Mouse (Mus musculus) heart, embryonic 10.5 days (tissue): ENCODE measurements at regions not wholly inside any gene's neighbourhood (a gene's known extent, or its start where the extent isn't known, plus 50 kb on each side); places are given as distances from the start of the nearest gene placed in this dataset.

Source experiments
- DNase-seq: peaks from one replicate; pipeline ENCODE4 v3.0.0-alpha.2; 2017; ENCODE audit warnings: low spot score
- H3K27ac ChIP-seq: fragments of 300-500 bp; sonication (generic); 2 replicates; pipeline ENCODE4 v1.5.1; 2016; ENCODE audit warnings: mild to moderate bottlenecking
- H3K27me3 ChIP-seq: fragments of 300-500 bp; sonication (generic); 2 replicates; pipeline ENCODE4 v1.6.1; 2016; ENCODE audit warnings: mild to moderate bottlenecking; ENCODE audit not compliant: poor library complexity, insufficient read depth, severe bottlenecking
- H3K36me3 ChIP-seq: fragments of 300-500 bp; sonication (generic); 2 replicates; pipeline ENCODE4 v1.6.1; 2016; ENCODE audit warnings: mild to moderate bottlenecking, moderate library complexity
- H3K4me1 ChIP-seq: fragments of 300-500 bp; sonication (generic); 2 replicates; pipeline ENCODE4 v1.6.1; 2016; ENCODE audit warnings: mild to moderate bottlenecking
- H3K4me3 ChIP-seq: fragments of 300-500 bp; sonication (generic); 2 replicates; pipeline ENCODE4 v1.5.1; 2016; ENCODE audit warnings: mild to moderate bottlenecking, moderate library complexity
- H3K9me3 ChIP-seq: fragments of 300-500 bp; sonication (generic); 2 replicates; pipeline ENCODE4 v1.6.1; 2016; ENCODE audit warnings: mild to moderate bottlenecking, moderate library complexity
- WGBS: fragments of 180-500 bp; shearing (Covaris S2); methylation state at CpG from one replicate; pipeline ENCODE4 v1.1.7; 2016; 5-methylcytosine and 5-hydroxymethylcytosine counted together

DNA sequence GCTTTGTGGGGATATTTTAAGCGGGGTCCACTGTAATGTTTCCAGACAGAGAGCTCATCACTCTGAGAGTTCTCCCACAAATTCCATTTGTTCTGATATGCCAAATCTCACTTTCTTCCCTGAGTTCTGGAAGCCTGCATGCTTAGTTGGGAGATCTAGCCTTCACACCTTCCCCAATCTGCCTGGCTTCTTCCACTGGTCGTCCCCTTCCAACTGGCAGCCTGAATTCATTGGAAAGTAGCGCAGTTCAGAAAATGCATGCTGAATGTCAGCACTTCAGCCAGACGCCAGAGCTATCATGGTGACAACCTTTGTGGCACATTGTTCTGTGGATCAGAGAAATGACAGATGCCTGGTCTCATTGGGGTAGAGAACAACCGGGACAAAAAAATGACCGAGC lies 667.2 kb downstream of the Pdcd6ip start:
- Histone ChIP-seq H3K4me3 (no peak overlapping the region), H3K27me3 (no peaks in the 10 kb centered on the region), H3K27ac (no peak overlapping the region), H3K36me3 (no peaks in the 10 kb centered on the region), H3K4me1 (peaks cover 4% of the 10 kb centered on the region; the same call in 1 of the 2 replicates), H3K9me3 (no peaks in the 10 kb centered on the region)
- WGBS: 73% methylated on average over 6 of the region's 6 CpGs
- DNase-seq: no peak

DNA sequence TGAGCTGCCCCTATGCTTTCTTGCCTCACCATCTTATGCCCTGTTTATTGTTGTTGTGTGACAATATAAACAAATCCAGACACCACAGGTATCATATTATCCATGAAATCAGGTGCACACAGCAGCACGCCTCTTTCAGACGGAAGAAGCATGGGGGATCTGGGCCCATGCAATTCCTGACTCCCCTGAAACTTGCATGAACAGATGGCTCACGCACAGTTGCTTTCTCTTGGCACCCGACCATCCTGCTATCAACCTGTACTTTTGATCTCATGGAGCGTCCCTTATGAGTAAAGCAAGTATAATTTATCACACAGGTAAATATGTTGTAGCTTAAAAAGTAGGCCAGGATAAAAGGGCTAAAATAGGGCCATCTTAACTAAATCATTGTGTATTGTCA lies 674.1 kb downstream of the Pdcd6ip start:
- no peaks in the 10 kb centered on the region for H3K4me1 ChIP-seq
- 74% methylated on average over 5 of the region's 5 CpGs for WGBS
- H3K4me3 ChIP-seq: no peak overlapping the region
- DNase-seq: no peak
- no peaks in the 10 kb centered on the region for H3K36me3 ChIP-seq
- no peaks in the 10 kb centered on the region for H3K9me3 ChIP-seq
- no peaks in the 10 kb centered on the region for H3K27me3 ChIP-seq
- no peak overlapping the region for H3K27ac ChIP-seq

DNA sequence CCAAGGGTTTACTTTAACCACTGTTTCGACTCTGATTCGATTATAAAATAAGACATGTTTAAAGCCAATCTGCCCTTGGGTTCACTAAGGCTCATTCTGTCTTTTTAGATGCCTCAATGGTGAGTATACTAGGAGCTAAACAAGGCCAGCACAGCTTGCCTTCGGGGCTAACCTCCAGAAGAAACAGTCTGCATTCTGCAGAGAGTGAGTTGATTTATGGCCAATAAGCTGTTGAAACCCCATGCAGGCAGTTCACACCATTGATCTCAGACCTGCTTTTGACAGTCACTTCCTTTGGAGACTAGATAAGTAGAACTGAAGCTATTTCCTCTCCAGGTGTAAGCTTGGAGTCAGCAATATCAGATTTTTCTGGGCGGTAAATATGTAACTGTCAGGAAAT lies 679.0 kb downstream of the Pdcd6ip start:
- Histone ChIP-seq H3K36me3 (no peaks in the 10 kb centered on the region), H3K4me3 (no peak overlapping the region), H3K4me1 (no peaks in the 10 kb centered on the region), H3K27ac (no peak overlapping the region), H3K9me3 (no peaks in the 10 kb centered on the region), H3K27me3 (no peaks in the 10 kb centered on the region)
- WGBS: 75% methylated on average over 4 of the region's 4 CpGs
- no peak for DNase-seq

DNA sequence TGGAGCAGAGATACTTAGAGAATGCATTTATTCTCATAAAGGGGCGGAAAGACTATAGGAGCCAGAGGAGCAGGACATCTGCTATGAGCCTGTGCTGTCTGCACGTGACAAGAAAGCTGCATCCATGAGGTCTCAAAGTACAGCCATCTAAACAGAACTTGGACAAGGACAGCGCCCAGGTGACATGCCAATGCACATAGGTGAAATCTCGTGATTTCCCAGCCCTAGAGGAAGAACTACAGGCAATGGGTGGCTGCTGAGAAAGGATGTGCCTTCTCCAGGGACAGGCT lies 681.2 kb downstream of the Pdcd6ip start:
- 74% methylated on average over 4 of the region's 4 CpGs for WGBS
- H3K27ac ChIP-seq: no peak overlapping the region
- H3K36me3 ChIP-seq: no peaks in the 10 kb centered on the region
- H3K4me3 ChIP-seq: no peak overlapping the region
- DNase-seq: no peak
- H3K27me3 ChIP-seq: no peaks in the 10 kb centered on the region
- H3K4me1 ChIP-seq: no peaks in the 10 kb centered on the region
- no peaks in the 10 kb centered on the region for H3K9me3 ChIP-seq

DNA sequence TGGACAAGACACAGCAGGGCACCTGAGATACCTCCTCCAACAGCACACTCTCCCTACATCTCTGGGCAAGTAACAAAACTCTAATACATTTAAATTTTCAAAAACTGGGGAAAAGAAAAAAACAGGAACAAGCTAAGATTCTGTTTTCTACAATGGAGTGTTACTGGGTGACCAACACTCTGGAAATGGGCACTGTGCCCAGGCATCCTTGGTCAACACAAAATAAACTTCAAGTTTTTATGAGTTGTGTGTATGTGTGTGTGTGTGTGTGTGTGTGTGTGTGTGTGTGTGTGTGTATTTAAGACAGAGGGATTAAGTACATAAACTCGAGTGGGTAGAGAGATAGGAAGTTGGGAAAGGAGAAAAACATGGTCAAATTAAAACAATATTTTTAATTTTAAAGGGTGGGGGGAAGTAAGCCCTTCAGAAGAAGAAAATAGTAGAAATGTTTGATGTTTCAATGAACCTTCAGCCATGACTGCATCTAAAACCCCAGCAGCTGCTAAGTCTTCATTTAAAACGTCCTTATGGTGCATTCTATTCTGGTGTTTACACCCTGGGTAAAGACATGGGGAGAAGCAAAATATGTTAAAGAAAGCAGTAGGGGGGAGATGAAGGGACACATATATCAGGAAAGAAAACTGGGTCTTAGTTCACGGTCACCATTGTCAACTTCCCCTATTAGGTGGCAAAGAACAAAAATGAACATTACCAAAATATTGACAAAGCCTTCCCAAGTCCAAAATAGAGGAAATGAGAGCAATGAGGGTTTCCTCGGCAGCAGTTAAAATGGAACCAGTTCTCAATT lies 681.8 kb downstream of the Pdcd6ip start:
- Histone ChIP-seq H3K9me3 (no peaks in the 10 kb centered on the region), H3K27ac (no peak overlapping the region), H3K4me3 (no peak overlapping the region), H3K4me1 (no peaks in the 10 kb centered on the region), H3K27me3 (no peaks in the 10 kb centered on the region), H3K36me3 (no peaks in the 10 kb centered on the region)
- WGBS: 61% methylated on average over 4 of the region's 4 CpGs
- no peak for DNase-seq

DNA sequence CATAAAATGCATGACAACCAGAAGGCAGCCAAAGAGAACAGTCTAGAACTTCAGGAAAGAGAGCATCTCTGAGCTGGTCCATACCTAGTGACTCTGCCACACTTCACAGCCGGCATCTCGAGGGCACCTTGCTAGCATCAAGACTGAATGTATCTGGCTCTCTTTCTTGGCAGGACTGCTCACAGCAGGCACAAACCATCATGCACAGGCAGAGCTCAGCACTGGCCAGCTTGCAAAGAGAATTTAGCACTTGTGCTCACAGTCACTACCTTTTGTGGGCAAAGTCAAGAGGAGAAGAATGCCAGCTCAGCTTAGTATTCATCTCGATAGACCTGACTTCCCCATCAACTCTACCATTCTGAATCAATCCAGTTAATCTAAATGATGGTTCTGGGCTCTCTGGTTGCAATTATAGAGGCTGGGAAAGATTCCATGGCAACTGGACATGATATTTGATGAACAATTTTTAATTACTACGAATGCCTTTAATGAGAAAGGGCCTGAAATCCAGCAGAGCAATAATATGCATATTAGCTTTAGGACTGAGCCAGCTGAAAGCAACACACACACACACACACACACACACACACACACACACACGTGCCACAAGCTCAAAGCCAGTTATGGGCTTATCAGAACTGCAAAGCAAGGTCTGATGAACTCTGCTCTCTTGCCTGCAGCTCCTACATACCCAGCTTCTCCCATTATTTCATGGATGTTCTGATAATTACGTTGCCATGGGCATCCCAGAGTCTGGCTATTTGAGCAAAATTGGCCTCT lies 686.0 kb downstream of the Pdcd6ip start:
- Histone ChIP-seq H3K27me3 (no peaks in the 10 kb centered on the region), H3K36me3 (no peaks in the 10 kb centered on the region), H3K4me3 (no peak overlapping the region), H3K9me3 (no peaks in the 10 kb centered on the region), H3K27ac (no peak overlapping the region), H3K4me1 (no peaks in the 10 kb centered on the region)
- WGBS: 74% methylated on average over 6 of the region's 6 CpGs
- DNase-seq: no peak

DNA sequence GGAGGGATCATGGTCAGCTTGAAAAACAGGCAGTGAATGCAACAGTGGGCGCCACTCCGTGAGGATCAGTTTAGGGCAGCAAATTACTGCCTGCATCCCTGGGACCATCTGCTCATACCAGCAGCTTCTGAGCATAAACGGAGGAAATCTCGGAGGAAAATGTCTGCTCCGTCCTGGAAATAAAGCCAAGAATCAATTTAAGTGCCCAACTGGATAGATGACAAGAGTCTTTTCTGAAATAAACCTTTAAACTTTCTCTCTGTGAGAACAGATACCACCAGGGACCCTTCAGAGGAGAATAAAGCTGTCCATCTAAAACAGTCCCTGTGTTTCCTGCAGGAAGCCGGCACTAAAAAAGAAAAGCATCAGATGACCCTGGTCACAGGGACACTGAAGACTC lies 688.5 kb downstream of the Pdcd6ip start:
- no peaks in the 10 kb centered on the region for H3K36me3 ChIP-seq
- H3K4me1 ChIP-seq: no peaks in the 10 kb centered on the region
- no peak overlapping the region for H3K27ac ChIP-seq
- no peaks in the 10 kb centered on the region for H3K9me3 ChIP-seq
- no peaks in the 10 kb centered on the region for H3K27me3 ChIP-seq
- no peak for DNase-seq
- WGBS: 81% methylated on average over 6 of the region's 6 CpGs
- H3K4me3 ChIP-seq: no peak overlapping the region

DNA sequence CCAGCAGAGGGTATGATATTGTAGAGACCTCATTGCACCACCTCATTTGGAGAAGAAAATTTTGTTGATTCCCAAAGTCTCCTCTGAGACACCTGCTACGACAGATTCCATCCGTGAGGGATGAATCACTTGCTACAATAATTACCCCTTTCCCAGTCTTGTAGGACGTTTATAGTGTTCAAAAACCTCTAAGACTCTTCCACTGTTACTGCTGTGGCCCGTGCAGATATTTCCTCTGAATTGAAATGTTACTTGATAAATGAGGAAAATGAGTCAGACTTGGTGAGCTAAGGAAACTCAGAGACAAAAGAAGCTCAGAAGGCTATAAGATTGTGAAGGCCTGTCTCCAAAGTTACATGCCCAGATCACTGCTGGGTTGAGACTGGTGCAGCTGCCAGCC lies 700.0 kb downstream of the Pdcd6ip start:
- H3K27ac ChIP-seq: no peak overlapping the region
- 73% methylated on average over 4 of the region's 4 CpGs for WGBS
- H3K4me3 ChIP-seq: no peak overlapping the region
- H3K4me1 ChIP-seq: no peaks in the 10 kb centered on the region
- no peaks in the 10 kb centered on the region for H3K27me3 ChIP-seq
- H3K9me3 ChIP-seq: no peaks in the 10 kb centered on the region
- no peaks in the 10 kb centered on the region for H3K36me3 ChIP-seq
- DNase-seq: no peak

DNA sequence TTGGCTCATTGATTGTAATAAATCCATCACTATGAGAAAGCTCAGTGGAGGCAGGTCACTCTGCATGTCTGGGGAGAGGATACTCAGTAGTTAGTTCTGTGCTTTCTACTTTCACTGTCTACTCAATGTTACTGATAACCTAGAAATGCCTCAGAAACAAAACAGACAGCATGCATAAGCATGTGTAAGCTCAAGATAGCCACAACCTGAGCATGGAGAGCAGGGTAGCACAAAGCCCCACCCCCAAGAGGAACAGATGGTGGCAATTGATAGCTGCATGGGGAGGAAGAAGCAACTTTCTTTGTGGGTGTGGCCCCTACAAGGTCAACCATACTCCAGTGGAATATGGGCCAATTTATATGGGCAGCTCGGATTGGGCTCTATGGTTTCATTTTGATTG lies 711.9 kb downstream of the Pdcd6ip start:
- Histone ChIP-seq H3K27me3 (no peaks in the 10 kb centered on the region), H3K4me3 (no peak overlapping the region), H3K36me3 (no peaks in the 10 kb centered on the region), H3K27ac (no peak overlapping the region), H3K9me3 (no peaks in the 10 kb centered on the region), H3K4me1 (no peaks in the 10 kb centered on the region)
- WGBS: 64% methylated on average over 1 of the region's 1 CpGs
- DNase-seq: peak; percentile 89

DNA sequence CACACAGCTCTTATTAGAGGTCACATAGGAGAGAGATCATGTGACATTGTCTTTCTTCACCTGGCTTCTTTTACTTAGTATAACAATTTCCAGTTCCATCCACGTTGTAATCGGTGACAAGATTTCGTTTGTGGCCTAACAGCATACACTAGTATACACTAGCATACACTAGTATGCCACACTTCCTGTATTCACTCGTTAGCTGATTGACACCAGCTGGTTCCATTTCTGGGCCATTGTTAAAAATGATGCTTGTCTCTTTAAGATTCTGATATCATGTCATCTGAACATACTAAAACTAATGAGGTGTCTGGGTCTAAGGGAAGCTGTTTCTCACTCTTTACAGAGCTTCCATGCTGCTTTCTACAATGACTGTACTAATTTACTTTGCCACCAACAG lies 713.3 kb downstream of the Pdcd6ip start:
- no peaks in the 10 kb centered on the region for H3K4me1 ChIP-seq
- H3K4me3 ChIP-seq: no peak overlapping the region
- 79% methylated on average over 4 of the region's 4 CpGs for WGBS
- H3K27ac ChIP-seq: no peak overlapping the region
- H3K27me3 ChIP-seq: no peaks in the 10 kb centered on the region
- H3K9me3 ChIP-seq: no peaks in the 10 kb centered on the region
- no peaks in the 10 kb centered on the region for H3K36me3 ChIP-seq
- DNase-seq: no peak

DNA sequence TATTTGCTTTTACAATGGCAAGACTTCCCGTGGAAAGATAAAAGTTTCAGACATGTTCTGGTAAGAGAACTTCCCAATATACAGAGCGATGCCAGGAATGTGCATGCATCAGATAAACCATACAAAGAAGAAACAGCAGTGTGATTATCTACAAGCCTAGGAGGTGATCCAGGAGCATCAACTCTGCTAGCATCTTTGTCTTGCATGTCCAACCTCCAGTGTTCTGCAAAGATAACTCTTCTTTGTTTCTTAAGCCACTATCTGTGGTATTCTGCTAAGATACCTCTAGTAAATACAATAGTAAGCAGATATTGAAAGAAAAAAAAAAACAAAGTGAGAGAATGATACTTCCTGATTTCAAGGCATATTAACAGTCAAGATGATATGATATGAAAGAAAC lies 714.4 kb downstream of the Pdcd6ip start:
- H3K27me3 ChIP-seq: no peaks in the 10 kb centered on the region
- DNase-seq: no peak
- no peaks in the 10 kb centered on the region for H3K9me3 ChIP-seq
- H3K4me1 ChIP-seq: no peaks in the 10 kb centered on the region
- no peaks in the 10 kb centered on the region for H3K36me3 ChIP-seq
- no peak overlapping the region for H3K4me3 ChIP-seq
- 60% methylated on average over 2 of the region's 2 CpGs for WGBS
- H3K27ac ChIP-seq: no peak overlapping the region

DNA sequence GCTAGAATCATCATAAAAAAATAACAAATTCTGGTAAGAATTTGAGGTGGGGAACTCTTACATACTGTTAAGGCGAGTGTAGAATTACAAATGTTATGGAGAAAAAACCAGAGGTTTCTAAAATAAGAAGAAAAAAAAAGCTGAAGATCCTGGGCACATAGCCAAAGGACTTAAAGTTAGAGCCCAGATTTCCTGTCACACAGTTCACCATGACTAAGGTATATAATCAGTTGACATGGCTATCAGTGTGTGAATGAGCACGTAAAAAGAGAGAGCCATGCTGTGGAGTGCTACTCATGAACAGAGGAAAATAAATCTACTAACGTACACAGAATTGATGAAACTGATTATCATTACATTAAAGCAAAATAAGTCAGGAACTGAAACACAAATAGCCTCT lies 715.1 kb downstream of the Pdcd6ip start:
- no peak overlapping the region for H3K27ac ChIP-seq
- no peaks in the 10 kb centered on the region for H3K4me1 ChIP-seq
- no peaks in the 10 kb centered on the region for H3K36me3 ChIP-seq
- H3K4me3 ChIP-seq: no peak overlapping the region
- H3K27me3 ChIP-seq: no peaks in the 10 kb centered on the region
- WGBS: 50% methylated on average over 3 of the region's 3 CpGs
- no peak for DNase-seq
- H3K9me3 ChIP-seq: no peaks in the 10 kb centered on the region

DNA sequence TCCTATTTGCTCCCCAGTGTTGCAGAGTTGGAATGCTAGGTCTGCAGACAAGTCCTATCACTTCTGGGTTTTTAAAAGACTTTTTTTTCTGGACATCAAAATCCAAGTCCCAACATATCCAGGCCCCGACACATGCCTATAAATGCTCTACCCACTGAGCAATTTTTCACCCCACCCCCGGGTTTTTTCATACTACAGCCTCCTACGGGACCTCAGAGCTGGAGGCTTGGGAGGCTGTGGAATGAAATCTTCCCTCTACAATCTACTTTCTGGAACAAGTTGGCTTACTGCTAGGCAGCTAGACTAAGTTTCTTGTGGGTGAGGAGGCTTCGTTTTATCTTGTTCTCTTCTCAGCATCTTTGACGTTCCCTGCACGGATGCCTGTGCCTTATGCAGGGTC lies 724.7 kb downstream of the Pdcd6ip start:
- H3K4me1 ChIP-seq: no peaks in the 10 kb centered on the region
- H3K4me3 ChIP-seq: no peak overlapping the region
- no peaks in the 10 kb centered on the region for H3K9me3 ChIP-seq
- DNase-seq: no peak
- no peak overlapping the region for H3K27ac ChIP-seq
- no peaks in the 10 kb centered on the region for H3K27me3 ChIP-seq
- WGBS: 84% methylated on average over 6 of the region's 6 CpGs
- H3K36me3 ChIP-seq: no peaks in the 10 kb centered on the region

DNA sequence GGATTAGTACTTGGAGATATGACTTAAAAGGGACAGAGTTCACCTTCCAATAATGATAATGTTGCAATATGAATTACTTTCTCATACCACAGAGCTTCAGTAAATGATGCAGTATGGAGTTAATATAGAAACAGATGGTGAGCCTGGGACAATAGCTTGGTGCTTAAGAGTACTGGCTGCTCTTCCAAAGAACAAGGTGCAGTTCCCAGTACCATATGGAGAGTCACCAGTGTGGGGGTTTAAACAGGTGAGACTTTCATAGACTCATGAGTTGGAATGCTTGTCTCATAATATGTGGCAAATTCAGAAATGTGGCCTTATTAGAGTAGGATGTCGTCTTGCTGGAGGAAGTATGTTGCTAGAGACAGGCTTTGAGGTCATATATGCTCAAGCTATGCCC lies 715.8 kb upstream of the Arpp21 start:
- no peaks in the 10 kb centered on the region for H3K36me3 ChIP-seq
- no peaks in the 10 kb centered on the region for H3K27me3 ChIP-seq
- 62% methylated on average over 1 of the region's 1 CpGs for WGBS
- no peaks in the 10 kb centered on the region for H3K9me3 ChIP-seq
- H3K4me3 ChIP-seq: no peak overlapping the region
- no peak for DNase-seq
- no peak overlapping the region for H3K27ac ChIP-seq
- H3K4me1 ChIP-seq: no peaks in the 10 kb centered on the region
